Mouse (Mus musculus) MEL (cell line): Measurements from ENCODE around the gene Shc4.

ENCODE experiments used
- CTCF ChIP-seq, 3 experiments: IDR thresholded peaks in 2 of 3; conservative IDR thresholded peaks in 1 of 3; 2 replicates each; pipeline ENCODE4 v1.5.1; 2011 to 2012; ENCODE audit warnings: low read length in 3 of 3, low read depth in 2 of 3, mild to moderate bottlenecking in 2 of 3, improper control_type of control experiment in 1 of 3, inconsistent platforms in 1 of 3, mixed read lengths in 1 of 3, moderate library complexity in 1 of 3; ENCODE audit not compliant: control insufficient read depth in 1 of 3, insufficient read depth in 1 of 3, poor library complexity in 1 of 3, severe bottlenecking in 1 of 3
- ELF1 ChIP-seq: IDR thresholded peaks from 2 replicates; pipeline ENCODE4 v1.6.1; 2014; ENCODE audit warnings: low read depth, mild to moderate bottlenecking, inconsistent platforms, low read length, improper control_type of control experiment, moderate library complexity
- EP300 ChIP-seq, 2 experiments: IDR thresholded peaks; 2 replicates each; pipeline ENCODE4 v1.6.1; 2011; ENCODE audit warnings: improper control_type of control experiment in 2 of 2, low read length in 2 of 2, low read depth in 1 of 2, mild to moderate bottlenecking in 1 of 2
- GABPA ChIP-seq: IDR thresholded peaks from 2 replicates; pipeline ENCODE4 v1.6.1; 2012; ENCODE audit warnings: low read depth, mild to moderate bottlenecking, inconsistent platforms, low read length, improper control_type of control experiment, moderate library complexity
- GATA1 ChIP-seq: IDR thresholded peaks from 2 replicates; pipeline ENCODE4 v1.6.1; 2011; ENCODE audit warnings: low read depth, low read length, improper control_type of control experiment
- MXI1 ChIP-seq: IDR thresholded peaks from 2 replicates; pipeline ENCODE4 v1.6.1; 2011; ENCODE audit warnings: mild to moderate bottlenecking, low read depth, low read length, improper control_type of control experiment
- MYB ChIP-seq: IDR thresholded peaks from 2 replicates; pipeline ENCODE4 v1.6.1; 2011; ENCODE audit warnings: mild to moderate bottlenecking, low read depth, low read length, improper control_type of control experiment
- POLR2A ChIP-seq, 2 experiments: IDR thresholded peaks; 2 replicates each; pipeline ENCODE4 v1.6.1; 2011 to 2012; ENCODE audit warnings: low read length in 2 of 2, mild to moderate bottlenecking in 2 of 2, control low read depth in 1 of 2, improper control_type of control experiment in 1 of 2, low read depth in 1 of 2, moderate library complexity in 1 of 2; ENCODE audit not compliant: control insufficient read depth in 1 of 2, insufficient read depth in 1 of 2, poor library complexity in 1 of 2
- POLR2AphosphoS5 ChIP-seq: IDR thresholded peaks from 2 replicates; pipeline ENCODE4 v1.6.1; 2012; ENCODE audit warnings: low read depth, borderline replicate concordance, mild to moderate bottlenecking, inconsistent platforms, low read length, moderate library complexity, mixed read lengths
- RAD21 ChIP-seq: IDR thresholded peaks from 2 replicates; pipeline ENCODE4 v1.6.1; 2011; ENCODE audit warnings: mild to moderate bottlenecking, low read depth, low read length, improper control_type of control experiment
- UBTF ChIP-seq: IDR thresholded peaks from 2 replicates; pipeline ENCODE4 v1.6.1; 2012; ENCODE audit warnings: low read depth, mild to moderate bottlenecking, inconsistent platforms, low read length, improper control_type of control experiment, moderate library complexity, borderline replicate concordance; ENCODE audit not compliant: insufficient read depth
- USF1 ChIP-seq: IDR thresholded peaks from 2 replicates; pipeline ENCODE4 v1.6.1; 2014; ENCODE audit warnings: low read depth, mild to moderate bottlenecking, inconsistent platforms, low read length, improper control_type of control experiment, moderate library complexity
- USF2 ChIP-seq, 2 experiments: IDR thresholded peaks; 2 replicates each; pipeline ENCODE4 v1.6.1; 2011 to 2012; ENCODE audit warnings: improper control_type of control experiment in 2 of 2, low read length in 2 of 2, borderline replicate concordance in 1 of 2, inconsistent platforms in 1 of 2, low read depth in 1 of 2, mild to moderate bottlenecking in 1 of 2; ENCODE audit not compliant: insufficient read depth in 1 of 2

- TF ChIP-seq CTCF (IDR thresholded peaks at IDR 0.05 in 2 of 3, conservative IDR thresholded peaks at IDR 0.05 in 1 of 3; ENCODE audit: control insufficient read depth in 1 of 3, insufficient read depth in 1 of 3, low read depth in 2 of 3, low read length in 3 of 3, poor library complexity in 1 of 3, severe bottlenecking in 1 of 3) (no peak), GABPA (no peak), MXI1 (no peak), USF2 (IDR thresholded peaks at IDR 0.05; ENCODE audit: borderline replicate concordance in 1 of 2, insufficient read depth in 1 of 2, low read depth in 1 of 2, low read length in 2 of 2) (no peak), RAD21 (no peak), POLR2A (IDR thresholded peaks at IDR 0.05; ENCODE audit: control insufficient read depth in 1 of 2, insufficient read depth in 1 of 2, low read depth in 1 of 2, low read length in 2 of 2, poor library complexity in 1 of 2) (no peak), ELF1 (no peak), GATA1 (no peak), MYB (no peak), POLR2AphosphoS5 (no peak), UBTF (no peak), USF1 (no peak), EP300 (IDR thresholded peaks at IDR 0.05; ENCODE audit: low read depth in 1 of 2, low read length in 2 of 2) (no peak)
These were observed 72.4 kb downstream of the Shc4 start for GRCm38 (mm10) chr2:125651563-125651962.
